Mouse (Mus musculus) thymus, postnatal 0 days (tissue): ENCODE measurements around the gene Mal. TPM values are rescaled to one million over a fixed set of nuclear protein-coding genes. Genes with fewer than 3 reads are reported as not detected.

Experiments
- DNase-seq: peaks from one replicate; pipeline ENCODE4 v3.0.0-alpha.2; 2015; ENCODE audit warnings: low spot score
- polyA plus RNA-seq: library from polyadenylated mRNA; unstranded; fragments of >200 nt; fragmentation: Nextera tagmentation; extraction: Ambion mirVana; gene quantifications from 2 replicates; pipeline ENCODE4 v1.2.1, GENCODE M21; 2015

Mal gene
- polyA plus RNA-seq, result 1.1 and 4.6 TPM in 2 replicates

DNA sequence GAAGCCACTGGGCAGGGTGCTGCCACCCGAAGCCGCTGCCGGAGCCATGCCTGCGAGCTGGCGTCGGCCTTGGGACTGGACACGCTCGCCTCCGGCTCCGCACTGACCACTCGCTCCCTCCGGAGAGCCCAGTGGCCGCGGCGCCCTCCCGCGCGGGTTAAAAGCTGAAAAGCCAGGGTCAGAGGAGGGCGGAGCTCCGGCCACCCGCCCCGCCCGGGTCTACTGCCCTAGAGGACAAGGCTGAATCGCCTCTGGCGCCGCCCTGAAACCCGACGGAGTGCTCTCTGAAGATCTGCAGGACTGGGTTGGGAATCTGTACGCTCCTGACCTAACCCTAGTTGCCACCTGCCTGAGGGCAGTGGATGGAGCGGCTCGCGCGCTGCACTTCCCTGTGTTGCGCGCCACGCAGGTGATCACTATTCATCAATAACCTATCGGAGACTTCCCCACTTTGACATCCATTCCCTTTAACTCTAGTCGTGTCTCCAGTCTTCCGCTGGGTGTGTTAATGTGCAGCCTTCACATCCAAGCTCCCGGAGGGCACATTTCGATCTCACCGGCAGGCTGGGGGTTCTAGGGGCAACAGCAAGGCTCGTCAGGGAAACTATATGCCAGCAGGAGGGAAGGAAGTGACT, at the start of gene Mal:
Mal (minus strand) TSS at position 610 of the 635 bp plus-strand sequence.
- DNase-seq, result no peak

DNA sequence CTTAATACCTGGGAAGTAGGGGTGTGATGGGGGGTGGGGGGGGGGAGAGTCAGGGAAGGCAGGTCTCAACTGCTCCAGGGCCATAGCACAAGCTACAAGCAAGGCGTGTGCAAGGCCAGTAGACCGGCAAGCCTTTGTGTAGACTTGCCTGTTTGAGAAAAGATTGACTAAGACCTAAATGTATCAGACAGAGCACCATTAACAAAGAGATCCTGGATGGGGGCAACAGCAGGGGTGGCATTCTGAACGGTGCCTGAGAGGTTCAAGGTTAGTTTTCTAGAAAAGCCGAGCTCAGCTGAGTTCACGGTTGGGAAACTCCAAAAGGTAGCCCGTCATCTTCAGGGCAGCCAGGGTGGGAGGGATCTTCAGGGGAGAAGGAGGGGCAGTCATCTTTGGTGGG, 48.8 kb upstream of the Mal start:
- no peak for DNase-seq

DNA sequence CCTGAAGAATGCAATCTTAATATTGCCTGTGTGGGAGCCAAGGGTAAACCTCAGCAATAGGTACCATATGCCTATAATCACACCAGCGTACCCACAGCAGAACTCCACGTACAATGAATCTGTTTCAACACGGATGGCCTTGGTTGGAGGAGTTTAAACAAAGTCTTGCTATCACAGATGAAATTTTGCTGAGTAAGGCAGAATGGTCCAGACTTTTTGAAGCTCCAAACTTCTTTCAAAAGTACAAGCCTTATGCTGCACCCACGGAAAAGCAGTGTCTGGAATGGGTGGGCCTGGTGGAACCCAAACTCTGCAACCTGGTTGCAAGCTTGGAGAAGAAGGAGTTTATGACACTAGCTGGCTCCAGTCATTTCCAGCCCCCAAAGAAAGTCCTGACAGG, 32.7 kb upstream of the Mal start:
- DNase-seq, result no peak

DNA sequence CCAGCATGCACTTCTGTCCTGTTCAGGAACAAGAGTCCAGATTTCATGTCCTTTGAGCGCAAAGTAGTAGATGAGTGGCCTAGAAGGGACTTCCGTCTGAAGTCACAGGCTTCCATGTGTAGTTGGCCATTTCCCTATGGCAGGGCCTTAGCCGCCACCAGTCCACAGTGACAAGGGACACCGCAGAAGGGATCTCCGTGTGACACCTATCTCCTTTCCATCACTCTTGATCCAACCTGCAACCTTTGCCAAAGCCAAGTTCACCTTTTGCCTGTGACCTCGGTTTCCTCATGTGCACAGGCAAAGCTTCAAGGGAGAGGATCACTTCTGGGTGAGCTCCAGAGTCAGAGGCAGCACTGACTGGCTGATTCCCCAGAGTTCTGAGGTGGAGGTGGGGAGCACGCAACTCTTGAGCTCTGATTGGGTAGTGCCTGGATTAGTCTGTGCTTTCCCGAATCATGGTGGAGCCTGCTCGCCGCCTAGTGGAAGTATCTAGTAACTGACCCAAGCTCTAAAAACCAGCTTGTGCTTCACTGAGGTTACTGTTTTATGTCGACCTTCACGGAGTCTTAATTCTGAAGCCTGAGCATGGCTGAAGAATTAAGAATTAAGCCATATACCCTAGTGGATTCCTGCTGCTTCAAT, 27.3 kb upstream of the Mal start:
- peak; percentile 58 for DNase-seq

DNA sequence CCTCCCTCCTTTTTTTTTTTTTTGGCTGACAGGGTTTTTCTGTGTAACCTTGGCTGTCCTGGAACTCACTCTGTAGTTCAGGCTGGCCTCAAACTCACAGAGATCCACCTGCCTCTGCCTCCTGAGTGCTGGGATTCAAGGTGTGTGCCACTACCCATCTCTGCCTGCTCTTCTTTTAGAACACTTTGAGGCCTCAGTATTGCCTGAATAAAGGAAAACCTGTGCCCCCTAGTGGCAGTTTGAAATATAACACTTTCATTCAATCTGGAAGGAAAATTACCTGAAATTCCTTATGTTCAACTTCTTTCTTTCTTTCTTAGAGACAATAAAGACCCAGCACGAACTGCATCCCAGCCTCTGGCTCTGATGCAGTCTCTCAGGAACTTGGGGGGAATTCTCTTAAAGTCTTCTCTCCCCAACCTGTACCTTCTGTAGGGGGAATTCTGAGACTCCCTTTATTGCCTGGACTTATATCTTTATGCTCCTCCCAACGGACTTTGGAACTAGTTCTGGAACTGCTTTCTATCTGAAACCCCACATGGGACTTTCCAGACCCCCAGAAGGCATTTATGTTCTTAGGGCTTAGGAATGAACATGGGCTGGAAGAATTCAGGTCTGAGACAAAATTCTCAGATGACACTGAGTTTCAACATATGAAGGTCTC, 11.5 kb upstream of the Mal start:
- DNase-seq, result peak; percentile 40

DNA sequence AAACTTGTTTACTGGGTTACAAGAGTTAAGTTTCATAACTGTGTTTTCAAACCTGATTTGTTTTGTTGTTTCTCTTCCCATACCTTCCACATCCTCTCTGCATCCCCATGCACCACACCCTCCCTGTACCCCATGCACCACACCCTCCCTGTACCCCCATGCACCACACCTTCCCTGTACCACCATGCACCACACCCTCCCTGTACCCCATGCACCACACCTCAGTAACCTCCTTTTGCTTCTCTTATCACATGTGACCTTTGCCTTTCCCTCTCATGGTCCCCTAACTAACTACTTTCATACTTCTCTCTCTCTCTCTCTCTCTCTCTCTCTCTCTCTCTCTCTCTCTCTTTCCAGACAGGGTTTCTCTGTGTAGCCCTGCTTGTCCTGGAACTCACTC, 10.5 kb upstream of the Mal start:
- DNase-seq, result no peak

DNA sequence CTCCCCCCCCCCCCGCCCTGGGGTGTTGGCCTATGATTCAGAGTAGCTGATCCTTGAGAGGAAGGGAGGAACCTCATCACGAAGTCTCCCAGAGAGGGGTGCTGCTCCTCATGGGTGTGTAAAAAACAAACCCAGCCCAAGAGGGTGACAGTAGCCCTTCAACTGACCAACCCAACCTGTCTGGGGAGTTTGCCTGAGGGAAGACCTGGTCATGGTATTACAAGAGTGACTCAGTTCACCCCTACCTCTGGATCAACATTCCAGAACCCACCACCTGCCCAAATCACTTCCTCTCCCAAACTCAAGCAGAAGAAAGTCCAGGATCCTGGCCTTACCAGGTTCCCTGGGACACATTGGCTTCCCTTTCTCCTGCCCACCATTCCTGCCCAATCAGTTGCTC, 6.2 kb upstream of the Mal start:
- no peak for DNase-seq

DNA sequence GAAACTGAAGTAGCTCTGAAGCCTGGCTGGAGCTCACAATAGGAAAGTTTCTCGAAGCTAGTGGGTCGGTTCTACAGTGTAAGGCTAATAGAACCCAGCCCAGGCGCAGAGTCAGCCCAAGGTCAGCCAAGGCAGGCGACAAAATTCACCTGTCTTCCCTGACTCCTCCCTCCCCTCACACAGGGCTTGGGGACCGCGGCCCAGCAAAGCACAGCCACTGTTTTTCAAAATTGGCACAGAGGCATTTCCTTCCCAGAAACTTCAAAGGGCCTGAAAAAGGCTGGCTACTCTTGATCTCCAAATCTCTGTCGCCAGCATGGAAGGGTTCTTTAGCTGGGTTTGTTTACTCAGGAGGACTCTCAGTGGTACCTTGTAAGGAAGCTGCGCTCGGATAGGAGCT, 1.1 kb downstream of the Mal start:
- DNase-seq, result no peak

DNA sequence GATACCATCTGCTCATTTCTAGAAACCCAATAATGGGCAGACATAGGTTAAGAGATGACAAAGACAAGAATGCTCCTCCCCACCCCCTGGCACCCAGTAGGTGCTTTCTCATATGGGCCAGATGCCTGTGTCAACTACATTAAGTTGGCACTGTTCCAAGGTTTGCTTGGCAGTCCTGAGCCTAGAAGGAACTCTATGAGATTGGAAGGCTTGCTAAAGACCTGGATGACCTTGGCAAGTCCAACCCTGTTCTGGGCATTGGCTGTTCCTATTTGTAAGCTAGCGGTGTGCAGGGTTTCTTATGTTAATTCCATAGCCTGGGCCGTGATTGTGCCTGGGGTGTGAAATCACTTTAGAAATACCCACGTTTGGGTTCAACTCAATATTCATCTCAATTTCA, 1.7 kb downstream of the Mal start:
- no peak for DNase-seq

DNA sequence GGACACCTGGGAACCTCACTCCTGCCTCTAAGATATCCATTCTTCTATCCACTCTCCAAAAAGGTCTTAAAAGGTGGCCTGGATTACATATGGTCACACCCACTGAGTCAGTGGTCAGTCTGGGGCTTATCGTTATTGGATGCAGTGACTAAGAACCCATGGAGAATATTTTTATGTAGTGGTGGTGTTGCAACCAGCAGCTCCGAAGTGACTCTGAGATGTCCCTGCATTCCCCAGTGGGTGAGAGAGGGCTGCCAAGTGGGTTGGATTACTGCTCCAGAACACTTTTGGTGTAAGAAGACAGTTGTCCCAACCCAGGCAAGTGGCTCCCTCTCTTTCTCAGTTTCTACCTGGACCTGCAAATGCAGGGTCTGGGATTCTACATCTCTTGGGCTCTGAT, 3.7 kb downstream of the Mal start:
- no peak for DNase-seq

DNA sequence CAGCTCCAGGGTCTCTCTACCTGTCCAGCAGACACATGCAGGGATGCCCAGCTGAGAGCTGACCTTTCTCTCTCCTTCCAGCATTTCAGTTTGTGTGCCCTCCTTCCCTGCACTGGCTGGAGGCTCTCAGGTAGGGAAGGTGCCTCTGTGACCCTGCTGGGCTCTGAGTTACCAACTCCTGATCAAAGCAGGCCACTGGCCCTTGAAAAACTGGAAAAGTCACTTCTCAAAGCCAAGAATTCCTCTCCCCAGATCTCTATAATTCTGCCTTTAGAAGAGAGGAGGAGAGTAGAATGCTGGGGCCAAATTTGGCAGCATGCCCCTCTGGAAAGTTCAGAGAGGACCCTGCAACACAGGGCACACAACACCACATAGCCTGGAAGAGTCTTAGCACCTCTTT, 4.2 kb downstream of the Mal start:
- DNase-seq, result no peak

DNA sequence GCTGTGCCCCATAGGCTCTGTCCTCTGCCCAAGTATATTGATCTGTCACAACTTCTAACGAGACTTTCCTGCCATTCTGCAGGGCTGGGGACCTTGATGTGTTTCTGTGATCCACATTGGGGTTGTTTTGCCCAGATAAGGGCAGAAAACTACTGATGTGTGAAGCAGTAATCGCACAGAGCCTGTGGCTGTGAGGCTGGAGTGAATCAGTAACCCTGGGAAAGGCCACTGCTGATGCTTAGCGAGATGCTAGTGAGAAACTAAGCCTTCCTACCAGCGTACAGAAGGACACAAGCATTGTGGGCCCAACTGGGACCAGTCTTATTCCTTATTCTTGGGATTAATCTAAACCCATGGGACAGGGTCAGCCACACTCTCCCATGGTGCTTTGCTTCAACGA, 4.9 kb downstream of the Mal start:
- no peak for DNase-seq

DNA sequence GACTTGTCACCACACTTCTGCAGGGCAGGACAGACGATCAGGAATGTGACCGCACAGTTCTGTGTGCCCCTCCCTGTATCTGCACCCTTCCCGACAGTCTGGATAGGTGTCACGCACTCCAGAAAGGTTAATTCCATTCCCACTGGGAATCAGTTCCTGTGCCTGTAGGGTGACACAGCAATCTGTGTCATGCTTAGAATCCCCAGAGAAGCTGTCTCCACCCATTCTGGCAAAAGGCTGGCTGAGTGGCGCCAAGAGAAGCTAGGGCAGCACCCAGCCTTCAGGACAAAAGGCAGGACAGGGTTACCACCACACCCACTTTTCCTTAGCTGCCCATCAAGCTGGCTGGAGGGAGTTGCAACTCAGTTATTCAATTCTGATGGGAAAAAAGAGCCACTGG, 6.6 kb downstream of the Mal start:
- no peak for DNase-seq

DNA sequence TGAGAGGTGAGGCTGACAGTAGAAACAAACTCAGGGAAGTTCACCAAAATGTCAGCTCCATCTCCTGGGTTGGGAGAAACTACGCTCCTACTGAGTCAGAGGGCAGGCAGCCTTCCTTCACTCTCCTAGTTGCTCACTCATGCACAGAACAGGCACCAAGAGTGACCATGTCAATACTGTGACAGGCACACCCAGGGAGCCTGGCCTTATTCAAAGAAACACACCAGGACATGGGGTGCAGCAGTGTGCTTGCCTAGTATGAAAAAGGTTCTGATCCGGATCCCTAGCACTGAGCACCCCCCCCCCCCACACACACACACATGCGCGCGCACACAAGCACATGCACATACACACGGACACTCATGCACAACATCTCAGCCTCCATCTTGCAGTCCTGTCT, 8.3 kb downstream of the Mal start:
- DNase-seq, result no peak

DNA sequence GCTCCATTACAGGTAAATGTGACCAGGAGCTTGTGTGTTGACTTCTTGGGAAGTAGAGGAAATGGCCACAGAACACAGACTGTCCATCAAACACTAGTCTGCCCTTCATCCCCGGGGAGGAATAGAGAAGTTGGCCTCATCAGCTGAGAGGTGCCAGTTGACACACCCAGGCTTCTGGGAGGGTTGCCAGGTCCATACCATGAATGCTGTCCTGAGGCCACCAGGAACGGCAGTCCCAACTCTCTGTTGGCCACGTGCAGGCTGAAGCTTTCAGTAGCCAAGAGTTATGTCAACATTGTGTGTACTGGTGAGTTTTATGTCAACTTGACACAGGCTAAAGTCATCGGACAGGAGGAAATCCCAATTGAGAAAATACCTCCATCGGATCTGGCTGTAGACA, 9.6 kb downstream of the Mal start:
- DNase-seq, result no peak

DNA sequence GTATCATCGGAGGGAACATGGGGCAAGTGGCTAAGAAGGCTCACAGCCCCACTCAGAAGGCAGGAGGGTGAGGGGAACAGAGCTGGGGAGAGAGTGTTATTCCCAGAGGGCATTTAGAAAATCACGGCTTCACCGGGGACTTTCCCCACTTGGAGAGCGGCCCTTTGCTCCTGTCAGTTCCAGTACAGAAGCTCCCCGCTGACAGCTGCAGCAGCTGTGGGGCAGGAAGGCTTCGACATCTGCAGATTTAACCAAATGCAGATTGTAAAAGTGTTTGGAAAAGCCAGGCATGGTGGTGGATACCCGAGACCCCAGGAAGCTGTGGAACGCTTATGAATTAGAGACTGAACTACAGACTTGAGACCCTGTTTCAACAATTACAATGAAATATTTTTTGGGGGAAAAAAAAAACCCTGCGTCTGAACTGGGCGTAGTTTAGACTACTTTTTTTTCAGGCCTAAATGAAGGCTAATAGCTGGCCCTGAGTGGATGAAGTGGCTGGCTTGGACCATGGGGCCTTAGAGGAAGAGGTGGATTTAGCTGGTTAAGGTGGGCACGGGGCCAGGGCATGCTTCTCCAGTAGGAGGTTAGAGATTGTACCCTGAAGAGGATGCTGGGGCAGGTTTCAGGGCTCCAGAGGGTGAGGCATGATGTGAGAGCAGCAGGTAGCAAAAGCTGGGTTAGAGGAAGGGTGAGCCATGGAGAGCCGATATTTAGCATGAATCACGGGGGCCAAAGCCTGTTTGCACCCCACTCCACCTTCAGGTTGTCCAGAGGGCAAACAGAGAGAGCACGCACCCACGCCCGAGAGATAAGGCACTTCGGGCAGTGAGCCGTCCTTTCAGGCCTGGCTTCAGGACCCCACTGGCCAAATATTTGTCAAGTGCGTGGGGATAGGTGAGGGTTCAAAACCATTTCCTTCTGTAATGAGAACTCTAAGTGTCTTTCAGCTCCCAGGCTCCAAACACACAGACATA, 12.5 kb downstream of the Mal start:
- DNase-seq, result no peak

DNA sequence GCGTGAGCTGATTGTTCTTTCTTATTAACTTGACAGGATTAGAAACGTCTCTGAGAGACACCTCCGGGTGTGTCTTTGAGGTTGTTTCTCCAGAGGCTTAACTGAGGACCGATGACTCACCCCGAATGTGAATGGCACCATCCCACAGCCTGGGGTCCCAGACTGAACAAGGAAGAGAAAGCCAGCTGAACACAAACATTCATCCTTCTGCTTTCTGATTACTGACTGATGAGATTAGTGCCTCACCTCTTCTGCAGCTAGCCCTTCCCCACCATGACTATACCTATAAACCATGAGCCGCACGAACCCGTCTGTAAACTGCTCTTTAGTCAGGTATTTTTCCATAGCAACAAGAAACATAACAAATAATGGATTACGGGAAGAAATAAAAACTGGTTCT, 17.5 kb downstream of the Mal start:
- no peak for DNase-seq

DNA sequence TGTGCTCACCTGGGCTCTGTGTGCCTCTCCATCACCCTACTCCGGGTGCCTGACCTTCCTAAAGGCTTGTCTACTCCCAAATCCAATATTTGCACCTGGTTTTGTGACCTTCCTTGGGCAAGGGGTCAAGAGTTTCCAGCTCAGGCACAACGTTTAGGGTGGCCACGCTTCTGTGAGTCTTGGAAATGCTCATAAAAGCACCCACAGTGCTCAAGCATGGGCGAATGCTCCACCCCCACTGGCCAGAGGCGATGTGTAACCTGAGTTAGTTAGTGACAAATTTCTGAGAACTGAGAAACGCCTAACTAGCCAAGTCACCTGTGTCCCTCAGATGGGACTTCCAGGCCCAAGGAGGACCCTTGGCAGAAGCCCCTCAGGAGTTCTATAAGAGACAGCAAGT, 20.9 kb downstream of the Mal start:
- DNase-seq, result no peak

DNA sequence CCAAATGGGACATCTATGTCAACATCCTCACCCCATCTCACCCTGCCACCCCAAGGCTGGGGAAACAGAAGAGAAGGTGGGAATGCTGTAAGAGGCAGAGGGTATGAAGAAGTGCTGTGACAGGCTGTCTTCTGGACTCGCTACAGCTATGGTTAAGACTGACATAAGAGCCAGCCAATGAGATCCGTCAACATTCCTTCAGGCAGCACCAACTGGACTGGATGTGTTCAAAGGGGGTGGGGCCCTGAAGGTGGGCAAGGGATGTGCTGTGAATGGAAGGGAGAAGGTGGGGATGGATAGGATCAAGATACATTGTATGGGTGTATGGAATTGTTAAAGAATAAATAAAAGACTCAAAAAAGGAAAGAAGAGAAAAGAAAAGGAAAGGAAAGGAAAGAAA, 23.9 kb downstream of the Mal start:
- DNase-seq, result no peak

DNA sequence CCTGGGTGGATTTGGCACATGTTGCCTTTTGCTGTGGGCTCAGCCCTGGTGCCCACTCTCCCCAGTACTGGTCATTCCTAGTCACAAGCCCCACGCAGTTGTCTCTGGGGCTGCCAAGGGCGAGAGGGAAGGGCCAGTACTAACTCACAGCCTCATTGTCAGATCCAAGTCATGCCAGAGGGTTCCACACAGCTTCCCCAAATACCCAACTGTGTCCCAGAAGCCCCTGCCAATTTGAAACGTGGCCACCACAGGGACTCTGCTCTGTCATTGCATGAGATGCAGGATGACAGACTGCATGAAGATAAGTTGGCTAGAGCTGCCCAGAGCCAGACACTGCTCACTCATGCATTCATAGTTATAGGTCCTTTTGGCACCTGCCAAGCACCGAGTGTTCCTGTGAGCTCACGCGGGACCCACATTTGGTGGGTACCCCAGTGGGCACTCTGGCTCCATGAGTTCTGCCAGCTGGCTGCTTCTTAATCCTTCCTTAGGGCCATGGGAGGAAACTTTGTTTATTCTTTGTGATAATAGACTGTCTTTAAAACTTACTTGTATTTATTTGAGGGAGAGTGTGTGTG, 28.4 kb downstream of the Mal start:
- DNase-seq, result no peak

DNA sequence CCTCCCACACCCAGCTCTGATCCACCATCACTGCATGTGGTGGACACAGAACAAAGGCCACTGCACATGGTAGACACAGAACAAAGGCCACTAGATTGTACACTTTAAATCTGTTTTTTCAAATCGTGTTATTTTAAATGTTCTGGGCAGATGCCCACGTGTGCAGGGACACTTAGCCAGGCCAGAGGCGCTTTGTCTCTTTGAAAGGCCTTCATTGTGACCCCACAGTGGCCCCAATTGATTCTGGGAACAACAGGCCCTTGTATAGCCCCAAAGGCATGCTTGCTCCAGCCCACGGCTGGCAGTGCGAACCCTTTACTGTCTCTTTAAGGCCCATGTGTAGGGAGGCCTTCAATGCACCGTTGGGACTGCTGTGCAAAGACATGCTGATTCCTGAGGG, 29.1 kb downstream of the Mal start:
- DNase-seq, result no peak
